Mouse (Mus musculus): ENCODE results near the gene Ell2.

Ell2 gene

DNA sequence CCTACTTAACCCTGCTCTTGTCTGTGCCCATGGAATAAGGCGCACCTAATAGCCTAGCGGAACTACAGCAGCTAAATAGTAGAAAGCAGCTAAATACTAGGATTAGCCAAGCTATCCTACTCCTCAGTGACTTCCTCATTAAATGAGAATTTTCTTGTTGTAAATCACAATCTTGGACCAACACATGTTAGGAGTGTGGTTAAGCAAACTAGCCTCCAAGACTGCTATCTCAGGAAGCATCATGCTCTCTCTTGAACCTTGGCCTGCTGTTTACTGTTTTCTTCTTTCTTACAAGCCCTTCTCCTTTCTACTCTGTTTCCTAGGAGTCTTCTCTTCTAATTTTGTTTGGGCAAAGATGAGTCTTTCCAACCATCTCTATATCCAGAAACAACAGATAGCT lies 110.6 kb downstream of the Ell2 start:
- no peak for DNase-seq (ENCODE audit: low spot score)

- no peak for DNase-seq (ENCODE audit: low spot score)
These were observed 111.9 kb downstream of the Ell2 start for GRCm38 (mm10) chr13:75818486-75818885.

DNA sequence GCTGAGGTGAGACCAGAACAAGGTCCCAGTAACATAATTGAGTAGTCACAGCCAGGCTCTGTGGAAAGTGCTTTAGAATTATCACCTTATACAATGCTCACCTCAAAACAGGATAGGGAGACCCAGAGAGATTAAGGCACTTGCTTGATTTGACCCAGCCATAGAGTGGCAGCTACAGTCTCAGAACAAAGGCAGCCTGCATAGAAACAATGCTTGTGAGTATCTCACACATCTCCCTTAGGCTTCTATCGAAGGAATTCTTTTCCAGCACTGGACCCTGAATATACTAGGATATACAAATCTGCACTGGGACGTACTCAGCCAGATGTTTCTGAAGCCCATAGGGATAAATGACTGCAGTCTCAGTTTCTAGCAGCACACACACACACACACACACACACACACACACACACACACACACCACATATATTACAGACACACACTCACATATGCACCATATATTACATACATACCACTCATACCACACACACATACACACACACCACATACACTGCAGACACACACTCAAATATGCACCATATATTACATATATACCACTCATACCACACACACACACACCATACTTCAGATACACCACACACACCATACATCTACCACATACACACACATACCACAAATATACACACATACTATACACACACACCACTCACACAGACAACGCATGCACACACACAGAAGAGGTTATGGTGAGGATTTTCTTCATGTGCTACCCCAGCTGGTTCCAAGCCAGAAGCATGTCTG lies 112.6 kb downstream of the Ell2 start:
- no peak for DNase-seq (ENCODE audit: low spot score)

GRCm38 (mm10) chr13:75819898-75820297 lies 113.3 kb downstream of the Ell2 start:
- no peak for DNase-seq (ENCODE audit: low spot score)

Data from ovary, adult 18-20 months (tissue).